Mouse (Mus musculus): ENCODE data around the gene Ube2e1. TPM values are rescaled to one million over a fixed set of nuclear protein-coding genes. Genes with fewer than 3 reads are reported as not detected.
"Not testable (repeated sequence)": the region's sequence is repeated elsewhere in the genome, so short reads cannot be mapped to it uniquely, and the experiment has no call there.

Gene Ube2e1
- polyA plus RNA-seq, 1 experiment: 37.0 TPM

- peaks cover 35% of the 10 kb centered on the region for H3K36me3 ChIP-seq (ENCODE audit: control insufficient read depth, insufficient read depth)
- peaks cover 31% of the 10 kb centered on the region for H3K79me3 ChIP-seq (ENCODE audit: low read depth)
- H3K4me3 ChIP-seq (ENCODE audit: insufficient read depth, poor library complexity, severe bottlenecking): peak overlapping the region; percentile 39
- H3K79me2 ChIP-seq (ENCODE audit: control insufficient read depth, insufficient read depth): peaks cover 51% of the 10 kb centered on the region
- H3ac ChIP-seq (ENCODE audit: control insufficient read depth, insufficient read length, low read depth): peak overlapping the region; percentile 59
- no peak for TF ChIP-seq USF1 (IDR thresholded peaks at IDR 0.05; ENCODE audit: low read depth)
- TF ChIP-seq MAX (IDR thresholded peaks at IDR 0.05): no peak
- TF ChIP-seq MYOD1 (IDR thresholded peaks at IDR 0.05; ENCODE audit: control insufficient read depth, insufficient read length, low read depth): no peak
- no peak for TF ChIP-seq CEBPB (IDR thresholded peaks at IDR 0.05; ENCODE audit: low read depth)
- TF ChIP-seq MYOG (IDR thresholded peaks at IDR 0.05; ENCODE audit: control insufficient read depth, extremely low read depth, insufficient read length): no peak
- TF ChIP-seq FOSL1 (IDR thresholded peaks at IDR 0.05; ENCODE audit: insufficient read depth, low read length, poor library complexity, severe bottlenecking): no peak
- no peak for TF ChIP-seq CTCF (IDR thresholded peaks at IDR 0.05; ENCODE audit: control insufficient read depth, insufficient read depth, insufficient read length)
- no peaks in the 10 kb centered on the region for H3K27me3 ChIP-seq (ENCODE audit: control insufficient read depth, insufficient read depth, insufficient read length)
These were observed 60.0 kb downstream of the Ube2e1 start for GRCm38 (mm10) chr14:18271666-18272065.

- peaks cover 39% of the 10 kb centered on the region for H3K36me3 ChIP-seq (ENCODE audit: control insufficient read depth, insufficient read depth)
- no peaks in the 10 kb centered on the region for H3K27me3 ChIP-seq (ENCODE audit: control insufficient read depth, insufficient read depth, insufficient read length)
- H3K4me3 ChIP-seq (ENCODE audit: insufficient read depth, poor library complexity, severe bottlenecking): peak within 1 kb of the TSS; percentile 93
- peaks cover 31% of the 10 kb centered on the region for H3K79me3 ChIP-seq (ENCODE audit: low read depth)
- peak within 1 kb of the TSS; percentile 100 for H3ac ChIP-seq (ENCODE audit: control insufficient read depth, insufficient read length, low read depth)
- TF ChIP-seq FOSL1 (IDR thresholded peaks at IDR 0.05; ENCODE audit: insufficient read depth, low read length, poor library complexity, severe bottlenecking) (no peak), MAX (IDR thresholded peaks at IDR 0.05) (peak; percentile 65)
- peaks cover 51% of the 10 kb centered on the region for H3K79me2 ChIP-seq (ENCODE audit: control insufficient read depth, insufficient read depth)
These were observed 60.9 kb downstream of the Ube2e1 start, which contains the start of the genes Nkiras1 and Rpl15 for GRCm38 (mm10) chr14:18270529-18271441. Gene Nkiras1 (plus strand): TSS chr14:18271136. Gene Rpl15 (minus strand): TSS chr14:18271391.

GRCm38 (mm10) chr14:18269947-18270528 lies 61.6 kb downstream of the Ube2e1 start:
- Histone ChIP-seq H3K79me2 (ENCODE audit: control insufficient read depth, insufficient read depth) (peaks cover 51% of the 10 kb centered on the region), H3K4me3 (ENCODE audit: insufficient read depth, poor library complexity, severe bottlenecking) (peak overlapping the region; percentile 93), H3K79me3 (ENCODE audit: low read depth) (peaks cover 31% of the 10 kb centered on the region), H3ac (ENCODE audit: control insufficient read depth, insufficient read length, low read depth) (peak overlapping the region; percentile 100), H3K36me3 (ENCODE audit: control insufficient read depth, insufficient read depth) (peaks cover 39% of the 10 kb centered on the region)
- not testable (repeated sequence) for H3K27me3 ChIP-seq (ENCODE audit: control insufficient read depth, insufficient read depth, insufficient read length)

- H3ac ChIP-seq (ENCODE audit: control insufficient read depth, insufficient read length, low read depth): no peak overlapping the region
- H3K27me3 ChIP-seq (ENCODE audit: control insufficient read depth, insufficient read depth, insufficient read length): no peaks in the 10 kb centered on the region
- H3K79me3 ChIP-seq (ENCODE audit: low read depth): peaks cover 13% of the 10 kb centered on the region
- peaks cover 18% of the 10 kb centered on the region for H3K79me2 ChIP-seq (ENCODE audit: control insufficient read depth, insufficient read depth)
- no peak overlapping the region for H3K4me3 ChIP-seq (ENCODE audit: insufficient read depth, poor library complexity, severe bottlenecking)
- H3K36me3 ChIP-seq (ENCODE audit: control insufficient read depth, insufficient read depth): peaks cover 29% of the 10 kb centered on the region
- TF ChIP-seq CEBPB (IDR thresholded peaks at IDR 0.05; ENCODE audit: low read depth) (no peak), USF1 (IDR thresholded peaks at IDR 0.05; ENCODE audit: low read depth) (no peak), MYOD1 (IDR thresholded peaks at IDR 0.05; ENCODE audit: control insufficient read depth, insufficient read length, low read depth) (no peak), FOSL1 (IDR thresholded peaks at IDR 0.05; ENCODE audit: insufficient read depth, low read length, poor library complexity, severe bottlenecking) (no peak), CTCF (IDR thresholded peaks at IDR 0.05; ENCODE audit: control insufficient read depth, insufficient read depth, insufficient read length) (no peak), MAX (IDR thresholded peaks at IDR 0.05) (no peak), MYOG (IDR thresholded peaks at IDR 0.05; ENCODE audit: control insufficient read depth, extremely low read depth, insufficient read length) (no peak)
These were observed 68.2 kb downstream of the Ube2e1 start for GRCm38 (mm10) chr14:18263427-18263826.

GRCm38 (mm10) chr14:18261203-18261602 lies 70.5 kb downstream of the Ube2e1 start:
- H3K79me3 ChIP-seq (ENCODE audit: low read depth): no peaks in the 10 kb centered on the region
- H3ac ChIP-seq (ENCODE audit: control insufficient read depth, insufficient read length, low read depth): no peak overlapping the region
- peaks cover 7% of the 10 kb centered on the region for H3K36me3 ChIP-seq (ENCODE audit: control insufficient read depth, insufficient read depth)

More at GRCm38 (mm10) chr14:18261203-18261602, 70.5 kb downstream of the Ube2e1 start:
- Histone ChIP-seq H3K27me3 (ENCODE audit: control insufficient read depth, insufficient read depth, insufficient read length) (no peaks in the 10 kb centered on the region), H3K4me3 (ENCODE audit: insufficient read depth, poor library complexity, severe bottlenecking) (no peak overlapping the region), H3K79me2 (ENCODE audit: control insufficient read depth, insufficient read depth) (no peaks in the 10 kb centered on the region)
- TF ChIP-seq MYOG (IDR thresholded peaks at IDR 0.05; ENCODE audit: control insufficient read depth, extremely low read depth, insufficient read length) (no peak), MYOD1 (IDR thresholded peaks at IDR 0.05; ENCODE audit: control insufficient read depth, insufficient read length, low read depth) (no peak), CTCF (IDR thresholded peaks at IDR 0.05; ENCODE audit: control insufficient read depth, insufficient read depth, insufficient read length) (no peak), USF1 (IDR thresholded peaks at IDR 0.05; ENCODE audit: low read depth) (no peak), MAX (IDR thresholded peaks at IDR 0.05) (no peak), FOSL1 (IDR thresholded peaks at IDR 0.05; ENCODE audit: insufficient read depth, low read length, poor library complexity, severe bottlenecking) (no peak), CEBPB (IDR thresholded peaks at IDR 0.05; ENCODE audit: low read depth) (no peak)

All from C2C12 (cell line).